Mouse (Mus musculus) heart, postnatal 14 days (tissue): ENCODE results near the gene Mtmr2. TPM values are rescaled to one million over a fixed set of nuclear protein-coding genes. Genes with fewer than 3 reads are reported as not detected.

Experiments
- total RNA-seq, 2 experiments: library from RNA; stranded (reverse); gene quantifications; 2 replicates each; pipeline ENCODE4 v1.2.3; 2021

Mtmr2 gene
- total RNA-seq, 2 experiments from 2014 or later = 27.2 to 30.7 TPM

Other genes starting within 250 kb of the Mtmr2 start
- 10 to 100 TPM; 14.0 to 14.1 TPM for gene Cep57, start 78.7 kb downstream of the Mtmr2 start, total RNA-seq
- gene Fam76b, start 79.3 kb downstream of the Mtmr2 start, total RNA-seq = 10 to 100 TPM; 15.7 to 16.7 TPM